Mouse (Mus musculus) left cerebral cortex, adult 11 months (tissue): ENCODE measurements around the gene Nhlh1.

Experiments
- DNase-seq: peaks from one replicate; pipeline ENCODE4 v3.0.0; 2022; ENCODE audit warnings: low spot score

Gene Nhlh1

GRCm38 (mm10) chr1:172057491-172057921 is at the start of gene Nhlh1:
Gene Nhlh1, minus strand, starts transcription at chr1:172057573.
- peak; percentile 19 for DNase-seq

GRCm38 (mm10) chr1:172105101-172105500 is 47.7 kb upstream of the Nhlh1 start:
- no peak for DNase-seq

- DNase-seq = no peak
Measured at GRCm38 (mm10) chr1:172103619-172104018, 46.2 kb upstream of the Nhlh1 start.

- no peak for DNase-seq
Measured at GRCm38 (mm10) chr1:172099325-172100033, 42.1 kb upstream of the Nhlh1 start.

- DNase-seq = no peak
Measured at GRCm38 (mm10) chr1:172095202-172095601, 37.8 kb upstream of the Nhlh1 start.

- DNase-seq = no peak
Measured at GRCm38 (mm10) chr1:172094295-172094694, 36.9 kb upstream of the Nhlh1 start.

- no peak for DNase-seq
Measured at GRCm38 (mm10) chr1:172093522-172093921, 36.1 kb upstream of the Nhlh1 start.

GRCm38 (mm10) chr1:172082899-172083445 is 25.6 kb upstream of the Nhlh1 start:
- no peak for DNase-seq

GRCm38 (mm10) chr1:172082101-172082898 is 24.9 kb upstream of the Nhlh1 start, which contains the start of the genes Copa and Ncstn:
Gene Copa, plus strand, starts transcription at chr1:172082529.
Gene Ncstn, minus strand, starts transcription at chr1:172082795.
- peak; percentile 83 for DNase-seq

GRCm38 (mm10) chr1:172077981-172078380 is 20.6 kb upstream of the Nhlh1 start:
- no peak for DNase-seq

GRCm38 (mm10) chr1:172072604-172073003 is 15.2 kb upstream of the Nhlh1 start:
- DNase-seq = no peak

GRCm38 (mm10) chr1:172071556-172071955 is 14.2 kb upstream of the Nhlh1 start:
- DNase-seq = no peak

- no peak for DNase-seq
Measured at GRCm38 (mm10) chr1:172070227-172070626, 12.9 kb upstream of the Nhlh1 start.

- DNase-seq = no peak
Measured at GRCm38 (mm10) chr1:172064613-172065141, 7.3 kb upstream of the Nhlh1 start.

GRCm38 (mm10) chr1:172063291-172064023 is 6.1 kb upstream of the Nhlh1 start:
- no peak for DNase-seq

GRCm38 (mm10) chr1:172062101-172062500 is 4.7 kb upstream of the Nhlh1 start:
- no peak for DNase-seq

- DNase-seq = no peak
Measured at GRCm38 (mm10) chr1:172061217-172061616, 3.8 kb upstream of the Nhlh1 start.

GRCm38 (mm10) chr1:172060659-172061058 is 3.3 kb upstream of the Nhlh1 start:
- DNase-seq = no peak

GRCm38 (mm10) chr1:172058874-172059273 is 1.5 kb upstream of the Nhlh1 start:
- DNase-seq = no peak

GRCm38 (mm10) chr1:172058321-172058720 is 948 bp upstream of the Nhlh1 start:
- DNase-seq = no peak

GRCm38 (mm10) chr1:172056251-172056650 is 1.1 kb downstream of the Nhlh1 start:
- peak; percentile 25 for DNase-seq
